Mouse (Mus musculus) Patski (cell line): ENCODE results near the gene Ebf1. TPM values are rescaled to one million over a fixed set of nuclear protein-coding genes. Genes with fewer than 3 reads are reported as not detected.
A peak's percentile ranks its signal among the peaks of the same experiment; 100 is the strongest.
"Not testable (repeated sequence)": the region's sequence is repeated elsewhere in the genome, so short reads cannot be mapped to it uniquely, and the experiment has no call there.

Source experiments
- ATAC-seq: fragments of 100-300 bp; one replicate; pipeline ENCODE4 v1.8.0; 2021
- CTCF ChIA-PET: fragments of 350-600 bp; sonication (Branson Sonifier 250); formaldehyde crosslinking; loops from one replicate; lab custom pipeline; 2022; ENCODE audit warnings: inconsistent platforms; lab: Charles Lee
- POLR2A ChIA-PET: fragments of 350-600 bp; sonication (Branson Sonifier 250); formaldehyde crosslinking; loops from one replicate; lab custom pipeline; 2022; ENCODE audit warnings: antibody characterized with exemption, inconsistent platforms; lab: Charles Lee
- DNase-seq: peaks from one replicate; pipeline ENCODE4 v3.0.0-alpha.2; 2011; ENCODE audit warnings: low read depth, low spot score
- H3K27me3 ChIP-seq: fragments of 371-371 bp; one replicate; pipeline ENCODE4 v1.5.1; 2021
- CTCF ChIP-seq: fragments of 100-300 bp; IDR thresholded peaks from one replicate; pipeline ENCODE4 v1.5.1; 2021
- in situ Hi-C: fragments of 300-500 bp; cut with MboI; formaldehyde crosslinking; loops from 3 replicates; pipeline ENCODE4 v1.11.1; 2018; ENCODE audit warnings: low pct_unique_long_range_greater_than_20kb, mixed read lengths
- polyA plus RNA-seq: library from polyadenylated mRNA; unstranded; gene quantifications from one replicate; pipeline ENCODE4 v1.2.3, GENCODE M21; 2021

Gene Ebf1
- polyA plus RNA-seq = 7.3 TPM

DNA sequence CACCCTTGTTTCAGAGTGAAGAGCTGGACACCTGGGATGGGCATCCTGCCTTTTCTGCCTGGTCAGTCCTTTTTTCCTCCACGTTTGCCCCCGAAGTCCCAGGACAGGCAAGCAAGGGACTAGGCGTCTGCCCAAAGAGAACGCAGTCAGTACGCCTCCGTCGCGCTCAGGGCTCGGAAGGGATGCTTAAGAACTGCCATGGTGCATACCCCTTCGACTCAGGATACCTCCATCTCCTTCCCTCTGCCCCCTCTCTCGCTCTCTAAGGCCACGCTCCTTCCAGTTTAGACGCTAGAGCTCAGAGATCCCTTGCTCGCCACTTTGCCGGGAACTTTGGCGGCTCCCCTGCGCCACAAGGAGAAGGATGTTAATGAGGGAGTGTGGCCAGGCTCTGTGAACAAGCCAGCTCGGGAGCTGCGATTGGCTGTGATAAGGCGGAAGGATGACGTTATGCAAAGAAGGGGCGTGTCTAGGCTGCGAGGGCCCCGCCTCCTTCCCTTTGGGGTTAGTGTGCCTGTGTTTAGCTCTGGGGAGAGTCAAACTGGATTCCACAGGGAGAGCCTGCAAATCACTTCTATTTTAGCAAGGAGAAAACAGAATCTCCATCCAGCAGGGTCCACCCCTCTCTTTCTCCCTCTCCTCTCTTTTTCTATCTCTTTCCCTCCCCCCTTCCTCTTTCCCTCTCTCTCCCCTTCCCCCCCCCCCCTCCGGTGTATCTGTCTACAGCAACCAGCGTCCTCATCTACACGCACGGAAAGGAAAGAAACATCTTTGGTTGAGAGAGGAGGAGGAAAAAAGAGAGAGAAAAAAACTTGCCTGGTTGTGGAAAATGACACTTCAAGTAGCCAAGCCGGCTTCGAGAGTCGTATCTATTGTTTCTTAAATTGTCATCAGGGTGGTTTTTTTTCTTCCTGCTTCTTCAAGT is at the start of gene Ebf1:
TSS of gene Ebf1 (plus strand) at position 530 of the 925 bp plus-strand sequence.
- in situ Hi-C loops = loop anchor here (5.0 to 10.0 kb wide), 4 partner anchors 395 to 1028 kb away; no protein-coding TSS in a partner anchor
- ATAC-seq (peak; percentile 96), DNase-seq (peak; percentile 81)
- no peaks in the 10 kb centered on the region for H3K27me3 ChIP-seq
- TF ChIP-seq CTCF = no peak
- POLR2A ChIA-PET = no interaction called here
- CTCF ChIA-PET = interaction anchor here (0.9 to 1.5 kb wide), 2 partner anchors 388 to 395 kb away, joined by 3 to 4 read pairs; no protein-coding TSS in a partner anchor

DNA sequence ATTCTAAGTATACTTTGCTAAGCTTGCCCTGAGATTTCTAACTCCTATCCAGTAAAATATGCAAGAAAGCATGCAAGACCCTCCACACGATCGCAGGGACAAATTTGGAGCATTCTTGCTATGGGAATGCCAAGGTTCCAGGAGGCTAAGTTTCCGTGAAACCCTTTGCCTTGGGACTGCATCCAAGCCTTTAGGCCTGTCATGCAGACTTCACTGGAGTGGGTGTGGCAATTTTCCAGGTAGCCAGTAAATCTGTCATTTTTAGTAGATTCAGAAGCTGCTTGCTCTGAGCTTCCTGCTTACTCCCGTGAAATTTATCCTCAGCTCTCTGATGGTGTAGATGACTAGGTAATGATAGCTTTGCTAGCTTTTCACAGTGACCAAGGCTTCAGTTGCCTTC is 46.8 kb upstream of the Ebf1 start:
- ATAC-seq, H3K27me3 ChIP-seq, in situ Hi-C loops, DNase-seq, POLR2A ChIA-PET: not testable (repeated sequence)
- CTCF ChIA-PET = interaction anchor here (0.8 to 1.2 kb wide), 2 partner anchors 7 to 11 kb away, joined by 3 to 4 read pairs; no protein-coding TSS in a partner anchor

DNA sequence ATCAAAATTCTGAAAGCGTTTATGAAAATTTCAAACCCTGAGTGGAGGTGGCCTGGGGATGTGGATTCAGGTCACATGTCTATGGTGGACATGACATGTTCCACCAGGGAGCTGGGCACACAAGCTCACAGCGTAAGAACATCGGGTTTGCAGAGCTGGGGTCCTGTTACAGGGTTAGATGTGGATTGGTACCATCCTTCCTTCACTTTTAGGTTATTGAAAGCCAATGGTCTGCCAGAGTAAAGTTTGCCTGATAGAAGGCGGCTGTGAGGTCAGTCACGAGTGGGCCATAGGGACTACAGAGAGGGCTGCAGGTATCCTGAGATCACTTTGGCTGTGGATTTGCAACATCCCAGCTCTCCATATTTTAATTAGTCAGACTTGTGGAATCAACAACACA is 44.3 kb upstream of the Ebf1 start:
- ChIA-PET CTCF (no interaction called here), POLR2A (no interaction called here)
- no peaks in the 10 kb centered on the region for H3K27me3 ChIP-seq
- in situ Hi-C loops = no loop called here
- ATAC-seq = no peak
- TF ChIP-seq CTCF = no peak
- DNase-seq = no peak

DNA sequence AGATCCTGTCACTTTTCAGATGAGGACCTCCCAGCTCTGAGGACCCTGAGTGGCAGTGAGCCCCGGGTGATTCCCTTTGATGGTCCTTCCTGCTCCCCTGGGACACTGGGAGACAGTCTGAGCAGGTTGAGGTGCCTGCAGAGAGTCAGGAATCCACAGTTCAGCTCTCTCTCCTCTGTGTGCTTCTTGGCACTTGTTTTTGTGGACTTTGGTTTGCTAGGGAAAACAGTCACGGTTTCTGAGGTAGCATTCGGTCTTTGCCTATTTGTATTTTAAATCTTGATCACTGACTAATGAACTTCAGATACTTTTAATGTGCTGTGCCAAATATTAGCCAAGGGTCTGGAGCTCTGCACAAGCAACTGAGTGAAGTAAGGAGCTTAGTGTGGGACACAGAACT is 43.7 kb upstream of the Ebf1 start:
- in situ Hi-C loops = no loop called here
- CTCF ChIA-PET = no interaction called here
- no peak for TF ChIP-seq CTCF

DNA sequence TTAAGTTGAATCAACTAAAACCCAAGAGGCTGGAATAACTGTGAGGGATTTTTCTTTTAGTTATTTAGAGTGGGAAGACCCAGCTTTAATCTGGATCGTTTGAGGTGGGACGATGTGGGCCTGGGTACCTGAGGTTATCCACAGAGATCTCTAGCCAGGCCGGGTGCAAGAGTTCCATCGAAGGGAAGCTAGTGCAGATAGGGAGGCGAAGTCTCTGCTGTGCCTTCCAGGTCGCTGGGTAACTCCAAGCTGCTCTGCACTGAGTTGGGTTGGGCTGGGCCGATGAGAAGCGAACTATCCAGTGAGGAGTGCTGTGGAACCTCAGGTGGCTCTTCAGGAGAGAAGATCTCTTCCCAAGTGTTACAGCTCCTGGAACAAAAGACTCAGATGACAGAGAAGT is 42.7 kb upstream of the Ebf1 start:
- in situ Hi-C loops = no loop called here

More for the DNA sequence above, 43.7 kb upstream of the Ebf1 start:
- H3K27me3 ChIP-seq = no peaks in the 10 kb centered on the region
- POLR2A ChIA-PET = no interaction called here
- DNase-seq (no peak), ATAC-seq (no peak)

DNA sequence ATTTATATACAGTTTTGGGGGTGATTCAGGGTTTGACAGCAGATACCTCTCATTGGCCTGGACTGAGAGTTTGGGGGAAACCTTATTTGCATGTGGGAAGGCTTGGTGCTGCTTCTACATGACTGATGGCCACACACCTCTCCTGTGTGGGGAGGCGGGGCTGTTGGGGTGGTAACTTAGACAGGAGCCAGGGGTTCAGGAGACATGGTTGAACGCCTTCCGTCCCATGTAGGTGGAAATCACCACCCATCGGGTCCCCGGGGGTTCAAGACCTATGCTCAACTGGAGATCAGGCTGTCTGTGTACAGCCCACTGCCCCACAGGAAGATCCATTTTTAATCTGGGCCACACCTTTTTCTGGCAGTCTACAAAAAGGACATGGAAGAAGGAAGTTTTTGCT is 42.3 kb upstream of the Ebf1 start:
- no peak for TF ChIP-seq CTCF
- no peak for DNase-seq
- ATAC-seq = no peak
- no peaks in the 10 kb centered on the region for H3K27me3 ChIP-seq
- CTCF ChIA-PET = no interaction called here
- in situ Hi-C loops = loop anchor here (25.0 kb wide), 1 partner anchor 1637 kb away; no protein-coding TSS in a partner anchor
- POLR2A ChIA-PET = no interaction called here

More for the DNA sequence above, 42.7 kb upstream of the Ebf1 start:
- DNase-seq (no peak), ATAC-seq (no peak)
- POLR2A ChIA-PET = no interaction called here
- TF ChIP-seq CTCF = no peak
- CTCF ChIA-PET = no interaction called here
- no peaks in the 10 kb centered on the region for H3K27me3 ChIP-seq

DNA sequence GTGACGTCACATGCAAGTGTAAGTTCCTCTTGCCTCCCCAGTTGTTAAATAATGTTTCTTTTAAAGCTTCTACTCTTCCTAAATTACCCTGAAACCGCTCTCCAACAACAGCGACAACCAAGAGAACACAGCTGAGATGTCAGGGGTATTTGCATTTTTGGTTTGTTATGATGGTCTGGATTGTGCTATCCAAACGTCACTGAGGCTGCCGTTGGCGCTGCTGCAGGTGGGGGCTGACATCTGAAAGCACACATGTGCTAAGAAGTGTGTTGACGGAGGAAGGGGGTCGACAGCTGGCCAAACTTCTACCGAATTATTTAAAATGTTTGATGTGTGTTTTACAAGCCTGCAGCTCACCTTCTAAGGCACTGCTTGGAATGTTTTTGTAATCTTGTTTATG is 39.2 kb upstream of the Ebf1 start:
- no peak for DNase-seq
- no peak for TF ChIP-seq CTCF
- ChIA-PET CTCF (no interaction called here), POLR2A (no interaction called here)
- ATAC-seq = no peak
- in situ Hi-C loops = loop anchor here (25.0 kb wide), 1 partner anchor 1634 kb away; no protein-coding TSS in a partner anchor
- H3K27me3 ChIP-seq = no peaks in the 10 kb centered on the region

DNA sequence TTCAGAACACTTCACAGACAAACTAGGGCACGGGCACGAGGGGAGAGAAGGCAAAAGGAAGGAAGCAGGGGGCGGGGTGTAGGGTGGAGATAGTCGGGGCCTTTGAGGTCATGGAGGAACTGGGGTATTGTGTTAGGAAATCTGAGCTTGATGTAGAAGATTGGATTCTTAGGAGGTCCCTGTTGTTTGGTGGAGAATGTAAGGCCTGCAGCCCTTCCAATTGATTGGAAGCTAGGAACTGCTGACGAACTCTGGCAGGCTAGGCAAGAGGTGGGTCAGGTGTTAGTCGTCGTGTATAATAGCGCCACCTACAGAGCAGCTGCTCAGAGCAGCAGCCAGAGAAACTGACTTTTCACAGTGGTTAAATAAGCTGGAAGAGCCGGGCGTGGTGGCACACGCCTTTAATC is 35.8 kb upstream of the Ebf1 start:
- ATAC-seq = no peak
- POLR2A ChIA-PET = interaction anchor here (0.5 to 1.1 kb wide), 4 partner anchors 21 to 1298 kb away, joined by 3 to 11 read pairs (median 5); partner anchors contain the start of gene Ublcp1
- DNase-seq = no peak
- peak; percentile 56 for TF ChIP-seq CTCF
- in situ Hi-C loops = loop anchor here (25.0 kb wide), 1 partner anchor 1631 kb away; no protein-coding TSS in a partner anchor
- CTCF ChIA-PET = interaction anchor here (0.7 to 1.1 kb wide), 5 partner anchors 10 to 317 kb away, joined by 3 to 6 read pairs (median 3); no protein-coding TSS in a partner anchor
- H3K27me3 ChIP-seq = no peaks in the 10 kb centered on the region

DNA sequence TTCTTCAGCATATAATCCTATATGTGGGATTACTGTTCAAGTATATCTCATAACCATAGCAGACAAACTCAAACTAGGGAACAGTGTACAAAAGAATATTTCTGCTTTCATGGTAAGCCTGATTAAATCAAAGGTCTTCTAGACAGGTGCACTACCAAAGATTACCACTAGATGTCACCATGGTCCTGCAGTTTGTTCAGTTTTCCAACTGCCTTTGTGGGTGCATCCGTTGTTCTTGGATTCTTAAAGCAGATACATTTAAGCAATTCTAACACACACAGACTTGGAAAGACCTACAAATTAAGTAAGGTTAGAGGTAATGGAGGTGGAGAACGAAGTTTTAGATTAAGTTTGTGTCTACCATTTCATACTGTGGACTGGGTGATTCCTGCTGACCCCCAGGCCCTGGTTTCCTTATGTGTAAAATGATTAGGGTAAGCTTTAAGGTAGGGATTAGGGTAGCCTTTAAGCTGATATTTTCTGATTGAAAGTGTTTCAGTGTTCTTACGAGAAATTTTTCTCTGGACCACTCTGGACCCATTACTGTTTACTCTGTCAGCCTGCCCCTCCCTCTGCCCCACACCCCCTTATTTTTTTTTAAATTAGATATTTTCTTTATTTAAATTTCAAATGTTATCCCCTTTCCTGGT is 30.9 kb upstream of the Ebf1 start:
- H3K27me3 ChIP-seq = no peaks in the 10 kb centered on the region
- peak; percentile 51 for ATAC-seq
- POLR2A ChIA-PET = no interaction called here
- peak; percentile 25 for DNase-seq
- in situ Hi-C loops = loop anchor here (25.0 kb wide), 1 partner anchor 1626 kb away; no protein-coding TSS in a partner anchor
- CTCF ChIA-PET = interaction anchor here (0.6 to 1.2 kb wide), 4 partner anchors 18 to 1061 kb away, joined by 3 read pairs; no protein-coding TSS in a partner anchor
- TF ChIP-seq CTCF = peak; percentile 86

DNA sequence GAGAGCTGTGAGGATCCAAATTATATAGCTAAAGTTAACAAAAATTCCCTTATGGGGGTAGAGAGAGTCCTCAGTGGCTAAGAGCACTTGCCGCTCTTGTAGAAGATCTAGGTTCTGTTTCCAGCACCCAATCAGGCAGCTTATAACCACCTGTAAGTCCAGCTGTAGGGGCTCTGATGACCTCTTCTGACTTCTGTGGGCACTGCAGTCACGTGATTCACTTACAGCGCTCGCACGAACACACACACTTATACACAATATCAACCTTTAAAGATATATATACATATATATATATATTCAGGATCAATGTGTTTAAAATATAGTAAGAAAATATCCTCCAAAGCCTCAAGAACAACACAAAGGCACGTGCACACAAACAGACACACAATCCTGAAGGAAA is 24.1 kb upstream of the Ebf1 start:
- ChIA-PET POLR2A (no interaction called here), CTCF (no interaction called here)
- in situ Hi-C loops = loop anchor here (5.0 to 25.0 kb wide), 3 partner anchors 1069 to 1619 kb away; no protein-coding TSS in a partner anchor
- H3K27me3 ChIP-seq = no peaks in the 10 kb centered on the region
- DNase-seq (no peak), ATAC-seq (no peak)
- no peak for TF ChIP-seq CTCF
